Mouse (Mus musculus) G1E (cell line): Measurements from ENCODE around the gene Nelfb.

ENCODE experiments used
- CTCF ChIP-seq: IDR thresholded peaks from 2 replicates; pipeline ENCODE4 v1.5.1; 2012; ENCODE audit warnings: low read depth, low read length, inconsistent platforms, mixed read lengths
- GATA1 ChIP-seq: IDR thresholded peaks from 2 replicates; pipeline ENCODE4 v1.6.1; 2012; ENCODE audit warnings: borderline replicate concordance, low read length, inconsistent platforms, mixed read lengths
- GATA2 ChIP-seq: IDR thresholded peaks from 2 replicates; pipeline ENCODE4 v1.6.1; 2012; ENCODE audit warnings: low read depth, low read length, inconsistent platforms, borderline replicate concordance
- POLR2AphosphoS5 ChIP-seq: IDR thresholded peaks from 2 replicates; pipeline ENCODE4 v1.6.1; 2012; ENCODE audit warnings: low read depth, low read length, inconsistent platforms; ENCODE audit not compliant: insufficient replicate concordance

GRCm38 (mm10) chr2:25233421-25233820 lies 22.1 kb upstream of the Nelfb start:
- TF ChIP-seq GATA1 (no peak), CTCF (no peak), GATA2 (no peak), POLR2AphosphoS5 (no peak)
